Mouse (Mus musculus): ENCODE measurements around the gene Cyp2d26.
"Not testable (repeated sequence)": the region's sequence is repeated elsewhere in the genome, so short reads cannot be mapped to it uniquely, and the experiment has no call there.

Gene Cyp2d26

DNA sequence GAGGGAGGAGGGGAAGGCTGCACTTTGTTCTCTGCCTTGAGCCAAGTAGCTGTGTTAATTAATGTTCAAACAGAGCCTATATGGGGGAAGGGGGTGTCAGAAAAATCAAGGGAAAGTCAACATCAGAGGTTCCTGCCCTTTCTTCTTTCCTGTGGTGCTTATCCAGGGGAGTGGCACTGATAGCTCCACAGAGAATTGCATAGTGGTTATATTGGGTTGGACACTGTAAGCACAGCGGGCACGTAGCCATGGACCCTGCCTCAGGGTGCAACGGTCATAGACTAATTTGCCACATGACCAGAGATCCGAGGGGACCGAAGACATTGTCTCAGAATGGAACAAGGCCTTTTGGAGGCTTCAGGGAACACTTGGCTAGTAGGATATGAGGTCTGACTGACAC is at the start of gene Cyp2d26:
Gene Cyp2d26 (minus strand): TSS at position 18 of the 400 bp plus-strand sequence.
- no peak for DNase-seq

- DNase-seq, result no peak
Measured at GRCm38 (mm10) chr15:82839146-82839545, 45.1 kb upstream of the Cyp2d26 start.

GRCm38 (mm10) chr15:82829917-82830316 is 35.8 kb upstream of the Cyp2d26 start:
- DNase-seq, result no peak

DNA sequence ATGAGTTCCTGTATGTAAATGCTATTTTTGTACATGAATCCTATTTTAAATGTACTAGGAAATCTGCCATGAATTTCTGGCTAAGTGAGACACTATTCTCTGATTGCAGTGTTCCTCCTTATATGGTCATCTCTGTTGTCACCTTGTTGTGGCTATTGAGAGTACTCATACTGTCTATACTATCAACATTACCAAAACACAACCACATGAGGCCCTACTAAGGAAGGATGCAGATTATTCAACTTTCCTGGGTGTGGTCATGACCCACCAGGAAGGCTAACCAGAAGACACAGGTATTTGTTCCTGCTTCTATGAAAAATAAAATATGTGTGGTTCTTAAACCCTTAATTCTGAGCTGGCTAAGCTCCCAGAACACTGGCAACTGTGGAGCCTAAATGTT is 31.8 kb upstream of the Cyp2d26 start:
- DNase-seq, result no peak

- no peak for DNase-seq
Measured at GRCm38 (mm10) chr15:82822347-82822746, 28.3 kb upstream of the Cyp2d26 start.

- no peak for DNase-seq
Measured at GRCm38 (mm10) chr15:82821657-82822056, 27.6 kb upstream of the Cyp2d26 start.

GRCm38 (mm10) chr15:82815296-82815695 is 21.2 kb upstream of the Cyp2d26 start:
- DNase-seq, result no peak

DNA sequence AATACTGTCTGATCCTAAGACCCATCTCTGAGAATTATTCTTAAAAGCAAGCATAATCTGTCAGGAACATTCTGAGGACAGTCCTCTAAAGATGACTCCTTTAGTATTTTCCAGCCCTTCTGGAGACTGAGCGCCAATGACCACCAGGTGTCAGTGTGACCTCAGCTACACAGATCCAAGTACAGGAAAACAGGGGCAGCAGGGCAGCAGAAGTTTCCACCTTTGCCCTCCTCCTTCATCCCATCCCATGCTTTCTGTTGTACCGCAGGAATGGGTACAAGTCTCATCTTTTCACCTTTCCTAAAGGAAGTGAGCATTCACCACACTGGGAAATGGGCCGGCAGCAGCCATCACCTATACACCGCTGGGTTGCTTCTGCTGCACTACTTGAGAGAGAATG is 20.7 kb upstream of the Cyp2d26 start:
- peak; percentile 73 to 74 for DNase-seq

DNA sequence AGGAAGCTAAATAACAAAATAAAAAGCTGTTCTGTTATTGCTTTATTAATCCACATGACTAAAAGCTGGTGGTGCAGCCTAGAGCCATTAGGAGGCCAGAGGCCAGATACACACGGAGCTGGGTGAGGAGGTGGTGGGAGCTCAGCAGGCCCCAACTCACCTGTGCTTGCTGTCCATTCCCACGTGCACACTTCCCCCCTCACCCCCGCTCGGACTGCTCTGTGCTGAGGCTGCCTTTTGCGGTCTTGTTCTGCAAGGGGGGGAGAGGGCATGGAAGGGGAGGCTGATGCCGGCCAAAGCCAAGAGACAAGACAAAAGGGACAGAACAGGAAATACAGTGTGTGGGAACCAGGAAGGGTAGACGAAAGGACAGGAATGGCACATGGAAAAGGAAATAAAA is 20.2 kb upstream of the Cyp2d26 start:
- DNase-seq, result no peak

DNA sequence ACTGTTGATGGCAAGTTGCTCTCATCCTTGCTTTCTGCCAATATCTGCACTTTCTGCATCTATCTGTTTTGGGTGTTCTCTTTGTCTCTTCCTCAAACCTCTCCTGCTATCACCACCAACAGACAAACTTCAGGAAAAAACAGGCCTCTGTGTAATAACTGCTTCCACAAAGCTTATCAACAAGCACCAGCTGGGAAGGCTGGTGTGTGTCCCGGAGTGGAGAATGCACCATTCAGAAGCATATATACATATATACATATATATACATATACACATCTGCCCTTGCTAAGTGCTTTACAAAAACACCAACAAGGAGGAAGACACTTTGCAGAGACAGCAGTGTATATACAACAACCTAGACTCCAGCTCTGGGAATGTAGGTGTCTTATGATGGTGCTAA is 16.5 kb upstream of the Cyp2d26 start:
- no peak for DNase-seq

DNA sequence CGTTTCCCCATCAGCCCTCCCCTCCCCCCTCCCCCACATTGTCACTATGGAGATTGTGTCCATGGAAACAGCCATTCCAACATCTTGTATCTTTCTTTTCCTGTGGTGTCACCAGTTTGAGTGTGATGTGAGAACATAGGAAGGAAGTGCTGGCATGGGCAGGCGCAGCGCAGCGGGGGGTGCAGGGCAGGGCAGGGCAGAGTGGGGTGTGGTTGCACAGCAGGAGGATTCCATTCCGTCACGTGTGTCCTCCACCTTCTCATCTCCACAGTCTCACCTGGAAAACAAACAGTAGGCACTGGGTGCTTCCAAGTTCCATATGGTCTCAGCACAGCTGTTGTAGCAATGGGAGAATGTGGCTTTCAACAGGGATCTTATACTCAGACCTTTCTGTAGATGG is 15.4 kb upstream of the Cyp2d26 start:
- DNase-seq, result no peak

GRCm38 (mm10) chr15:82806969-82807763 is 13.1 kb upstream of the Cyp2d26 start:
- DNase-seq, result no peak

GRCm38 (mm10) chr15:82804708-82805639 is 10.9 kb upstream of the Cyp2d26 start:
- peak; percentile 87 to 90 for DNase-seq

DNA sequence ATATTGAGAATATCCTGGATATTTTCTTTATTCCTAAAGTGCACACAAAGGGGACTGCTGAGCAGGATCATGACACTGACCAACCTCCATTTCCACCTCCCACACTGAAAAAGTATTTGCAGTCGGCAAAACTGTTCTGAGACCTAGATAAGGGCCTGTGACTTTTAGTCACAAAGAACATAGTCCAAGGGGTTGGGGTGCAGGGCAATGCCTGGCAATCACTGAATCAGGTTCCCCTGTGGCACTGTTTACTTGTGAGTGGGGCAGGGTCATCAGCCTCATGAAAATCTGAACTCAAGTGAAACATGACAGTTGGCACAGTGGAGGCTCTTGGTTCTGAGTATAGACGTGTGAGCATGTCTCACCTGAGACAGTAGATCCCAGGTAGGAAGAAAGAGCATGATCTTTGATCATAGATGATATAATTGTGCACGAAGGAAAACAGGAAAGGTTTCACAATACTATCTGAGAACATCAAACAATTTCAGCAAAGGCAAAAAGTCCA is 1.9 kb upstream of the Cyp2d26 start:
- no peak for DNase-seq

DNA sequence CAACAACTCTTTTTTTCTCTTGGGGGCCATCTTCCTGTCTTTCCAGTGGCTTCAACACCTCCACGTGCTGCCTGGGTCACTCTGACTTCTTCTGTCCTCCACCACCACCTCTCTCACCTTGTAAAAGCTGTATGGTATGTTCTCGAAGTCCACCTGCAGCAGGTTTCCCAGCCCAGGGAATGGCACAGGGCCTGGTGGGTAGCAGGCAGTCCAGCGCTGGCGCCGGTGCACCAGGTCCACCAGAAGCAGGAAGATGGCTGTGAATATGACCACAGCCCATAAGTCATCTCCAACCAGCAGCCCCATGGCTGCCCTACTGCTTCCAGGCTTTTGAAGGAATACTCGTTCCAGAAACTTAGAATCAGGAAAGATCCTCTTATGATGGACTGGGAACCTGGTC is 226 bp downstream of the Cyp2d26 start:
- DNase-seq, result no peak

DNA sequence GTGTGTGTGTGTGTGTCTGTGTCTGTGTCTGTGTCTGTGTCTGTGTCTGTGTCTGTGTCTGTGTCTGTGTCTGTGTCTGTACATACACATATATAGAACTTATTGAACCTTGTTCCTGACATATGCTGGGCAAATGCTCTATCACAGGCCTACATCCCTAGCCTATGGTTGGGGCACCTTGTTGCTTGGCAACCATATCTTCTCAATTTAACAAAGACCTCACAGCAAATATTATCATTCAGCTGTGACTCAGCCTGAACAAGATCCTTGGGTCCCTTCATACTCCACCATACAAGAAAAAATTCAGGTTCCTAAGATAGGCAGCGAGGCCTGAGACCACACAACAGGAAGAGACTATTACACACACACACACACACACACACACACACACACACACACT is 640 bp downstream of the Cyp2d26 start:
- DNase-seq, result no peak

- DNase-seq, result no peak
Measured at GRCm38 (mm10) chr15:82792566-82792965, 1.5 kb downstream of the Cyp2d26 start.

DNA sequence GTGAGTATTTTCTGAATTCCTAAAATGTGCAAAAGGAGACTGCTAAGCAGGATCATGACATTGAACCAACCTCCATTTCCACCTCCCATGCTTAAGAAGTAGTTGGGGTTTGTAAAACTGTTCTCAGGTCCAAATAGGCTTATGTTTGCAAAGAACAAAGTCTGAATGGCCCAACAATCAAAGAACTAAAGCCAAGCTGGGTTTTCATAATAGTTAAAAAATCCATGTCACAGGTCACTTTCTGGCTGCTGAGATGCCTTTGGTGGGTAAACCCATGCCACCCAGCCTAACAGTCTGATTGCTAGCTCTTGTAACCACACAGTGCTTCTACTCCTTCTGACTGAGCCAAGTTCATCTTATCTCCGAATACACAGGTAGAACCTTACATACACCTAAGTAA is 9.5 kb downstream of the Cyp2d26 start:
- no peak for DNase-seq

- no peak for DNase-seq
Measured at GRCm38 (mm10) chr15:82783800-82784199, 10.3 kb downstream of the Cyp2d26 start.

DNA sequence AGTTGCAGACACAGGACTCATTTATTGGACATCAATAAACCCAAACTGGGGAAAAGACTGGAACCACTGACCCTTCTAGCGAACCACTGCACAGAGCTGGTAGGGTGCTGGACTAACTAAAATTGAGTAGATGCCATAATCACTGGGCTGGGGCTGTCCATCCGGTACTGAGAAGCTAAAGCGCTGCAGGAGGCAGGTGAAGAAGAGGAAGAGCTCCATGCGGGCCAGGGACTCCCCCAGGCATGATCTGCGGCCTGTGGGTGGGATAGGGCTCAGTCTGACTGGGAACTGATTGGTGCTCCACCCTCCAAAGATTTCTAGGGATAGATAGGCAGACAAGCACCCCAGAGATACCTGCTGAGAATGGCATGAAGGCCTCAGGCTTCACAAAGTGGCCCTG is 16.2 kb downstream of the Cyp2d26 start:
- not testable (repeated sequence) for DNase-seq

DNA sequence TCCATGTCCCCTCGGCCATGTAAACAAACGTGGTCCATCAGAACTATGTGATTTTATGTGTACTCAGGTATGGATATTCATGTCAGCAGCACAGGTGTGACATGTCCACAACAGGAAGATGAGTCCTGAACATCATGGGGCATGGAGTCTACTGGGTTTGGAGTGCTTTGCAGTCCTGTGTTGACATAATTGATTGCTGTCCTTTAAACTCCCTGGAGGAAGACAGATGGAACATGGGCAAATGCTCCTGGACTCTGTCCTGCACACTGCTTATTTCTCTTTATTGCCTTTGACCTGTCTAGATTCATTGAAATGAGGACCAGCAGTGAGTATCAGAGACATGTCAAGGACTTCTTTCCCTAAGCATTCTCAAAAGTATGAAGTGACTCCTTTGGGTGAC is 28.2 kb downstream of the Cyp2d26 start:
- no peak for DNase-seq

DNA sequence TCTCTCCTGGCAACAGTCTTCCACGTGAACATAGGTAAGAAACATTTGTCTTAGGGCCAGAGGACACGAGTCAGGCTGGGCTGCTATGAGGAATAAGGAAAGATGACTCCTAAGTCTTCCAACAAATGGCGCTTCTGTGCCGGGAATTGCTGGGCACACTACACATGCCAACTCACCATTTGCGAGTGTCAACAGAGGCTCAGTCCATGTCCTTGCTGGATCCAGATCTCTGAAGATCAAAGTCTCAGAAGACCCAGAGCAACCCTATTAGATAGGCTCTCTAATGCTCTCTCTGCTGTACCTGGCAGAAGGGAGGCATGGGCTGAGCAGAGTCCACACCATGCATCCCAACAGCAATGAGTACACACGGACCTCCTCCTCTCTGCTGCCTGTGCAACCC is 29.2 kb downstream of the Cyp2d26 start:
- DNase-seq, result no peak

DNA sequence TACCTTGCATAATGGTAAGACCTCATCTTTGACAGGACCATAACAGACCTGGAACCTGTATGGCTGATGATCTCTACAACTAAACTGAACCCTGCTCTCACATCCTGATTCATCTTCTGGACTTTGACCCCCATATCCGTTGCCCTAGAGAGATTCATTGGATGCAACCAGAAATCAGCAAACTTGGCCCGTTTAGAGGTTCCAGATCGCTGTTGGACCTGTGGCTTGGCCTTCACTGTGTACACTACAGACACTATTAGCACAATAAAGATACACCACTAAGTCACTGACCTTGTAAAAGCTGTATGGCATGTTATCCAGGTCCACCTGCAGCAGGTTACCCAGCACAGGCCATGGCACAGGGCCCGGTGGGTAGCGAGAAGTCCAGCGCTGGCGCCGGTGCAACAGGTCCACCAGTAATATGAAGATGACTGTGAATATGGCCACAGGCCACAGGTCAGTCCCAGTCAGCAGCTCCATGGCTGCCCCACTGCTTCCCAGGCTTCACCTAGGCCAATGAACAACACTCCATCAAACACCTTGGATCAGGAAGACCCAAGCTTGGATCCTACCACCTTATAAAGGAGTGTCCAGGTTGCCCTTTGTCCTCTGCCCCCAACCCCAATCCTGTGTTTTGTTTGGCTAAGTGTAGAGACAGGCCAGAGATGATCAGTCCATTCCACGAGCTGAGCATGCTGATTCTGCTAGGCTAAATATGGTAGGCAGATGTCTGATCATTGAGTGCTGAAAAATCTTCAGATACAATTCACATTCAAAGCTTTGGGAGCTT is 30.3 kb downstream of the Cyp2d26 start, which contains the start of gene Cyp2d40:
Gene Cyp2d40 (minus strand): TSS at position 553 of the 790 bp plus-strand sequence.
- DNase-seq, result no peak

All from B cell, adult 2 months (primary cell).